Comparison of ENCODE assay signal across 15 mouse cellular contexts in genomic region chr13:112902176-112902575, GRCm38 (mm10).
"Had no signal": no experiment of that assay in that cellular context is flagged by ENCODE, and none has a peak within 500 bp of the region (broad histone marks: within the 10 kb centered on the region; RNA-seq: fewer than 3 reads in every experiment).

No protein-coding gene starts in this region.

- H3K27ac ChIP-seq: liver, embryonic 14.5 days; midbrain, embryonic 13.5 days; midbrain, embryonic 15.5 days; neural tube, embryonic 12.5 days; stomach, embryonic 15.5 days; stomach, postnatal 0 days had no signal

- H3K4me3 ChIP-seq: megakaryocyte, embryonic 14.5 days; midbrain, embryonic 13.5 days; midbrain, embryonic 15.5 days; neural tube, embryonic 12.5 days; stomach, embryonic 15.5 days had no signal

- ATAC-seq: midbrain, embryonic 13.5 days; midbrain, embryonic 15.5 days had no signal

- H3K9me3 ChIP-seq: megakaryocyte, embryonic 14.5 days; midbrain, embryonic 13.5 days; midbrain, embryonic 15.5 days; neural tube, embryonic 12.5 days; stomach, embryonic 15.5 days had no signal

- H3K9ac ChIP-seq: liver, embryonic 14.5 days; lung, embryonic 14.5 days; midbrain, embryonic 13.5 days; midbrain, embryonic 15.5 days; neural tube, embryonic 12.5 days; stomach, embryonic 15.5 days had no signal

- DNase-seq: lung, adult 18-20 months; lung, embryonic 14.5 days; lung, postnatal 4 days; right cerebral cortex, postnatal 14 days; thymus, adult 2 months; thymus, postnatal 25 days; thymus, postnatal 4 days had no signal

- H3K4me2 ChIP-seq: lung, embryonic 14.5 days; midbrain, embryonic 11.5 days; midbrain, embryonic 13.5 days; midbrain, embryonic 15.5 days; neural tube, embryonic 12.5 days; stomach, embryonic 15.5 days had no signal

- H3K4me1 ChIP-seq: megakaryocyte, embryonic 14.5 days; midbrain, embryonic 13.5 days; midbrain, embryonic 15.5 days; neural tube, embryonic 12.5 days; stomach, embryonic 15.5 days had no signal

- H3K27me3 ChIP-seq: megakaryocyte, embryonic 14.5 days; midbrain, embryonic 13.5 days; midbrain, embryonic 15.5 days; neural tube, embryonic 12.5 days; stomach, embryonic 15.5 days had no signal
